Mouse (Mus musculus) myocyte (in vitro differentiated cells): ENCODE data around the gene Drg2. TPM values are rescaled to one million over a fixed set of nuclear protein-coding genes. Genes with fewer than 3 reads are reported as not detected.

Source experiments
- H3K27me3 ChIP-seq: one replicate; pipeline ENCODE4 v1.6.1; 2011; ENCODE audit not compliant: control insufficient read depth, insufficient read depth, insufficient read length
- H3K36me3 ChIP-seq: one replicate; pipeline ENCODE4 v1.6.1; 2011; ENCODE audit not compliant: control insufficient read depth, insufficient read depth
- H3K4me2 ChIP-seq: one replicate; pipeline ENCODE4 v1.6.1; 2011; ENCODE audit warnings: low read depth, control low read depth
- H3K4me3 ChIP-seq: one replicate; pipeline ENCODE4 v1.5.1; 2011; ENCODE audit warnings: mild to moderate bottlenecking, control low read depth, moderate library complexity
- H3K79me2 ChIP-seq: one replicate; pipeline ENCODE4 v1.6.1; 2011; ENCODE audit not compliant: control insufficient read depth, insufficient read depth
- H3ac ChIP-seq: one replicate; pipeline ENCODE4 v1.6.1; 2011; ENCODE audit not compliant: control insufficient read depth, insufficient read length
- CEBPB ChIP-seq: IDR thresholded peaks from 2 replicates; pipeline ENCODE4 v1.6.1; 2011; ENCODE audit warnings: mild to moderate bottlenecking, moderate library complexity; ENCODE audit not compliant: poor library complexity, insufficient read depth, severe bottlenecking
- E2F4 ChIP-seq: IDR thresholded peaks from one replicate; pipeline ENCODE4 v1.6.1; 2011; ENCODE audit warnings: mild to moderate bottlenecking, control low read depth, moderate library complexity; ENCODE audit not compliant: insufficient read depth
- MAX ChIP-seq: IDR thresholded peaks from one replicate; pipeline ENCODE4 v1.6.1; 2011; ENCODE audit warnings: low read depth, mild to moderate bottlenecking, control low read depth
- MYOD1 ChIP-seq, 3 experiments: IDR thresholded peaks; one replicate each; pipeline ENCODE4 v1.6.1; 2011; ENCODE audit warnings: control low read depth in 2 of 3, low read depth in 2 of 3, mild to moderate bottlenecking in 2 of 3, moderate library complexity in 1 of 3; ENCODE audit not compliant: insufficient read length in 2 of 3, control insufficient read depth in 1 of 3
- MYOG ChIP-seq, 3 experiments: IDR thresholded peaks; one replicate each; pipeline ENCODE4 v1.6.1; 2011; ENCODE audit warnings: control low read depth in 2 of 3, low read depth in 2 of 3, mild to moderate bottlenecking in 2 of 3; ENCODE audit not compliant: insufficient read length in 2 of 3, control insufficient read depth in 1 of 3, insufficient read depth in 1 of 3
- POLR2A ChIP-seq: IDR thresholded peaks from one replicate; pipeline ENCODE4 v1.6.1; 2011; ENCODE audit warnings: low read depth, mild to moderate bottlenecking, control low read depth, moderate library complexity; ENCODE audit not compliant: insufficient read length
- POLR2AphosphoS2 ChIP-seq: IDR thresholded peaks from one replicate; pipeline ENCODE4 v1.6.1; 2011; ENCODE audit warnings: low read depth, control low read depth; ENCODE audit not compliant: insufficient read length
- REST ChIP-seq: IDR thresholded peaks from one replicate; pipeline ENCODE4 v1.6.1; 2011; ENCODE audit warnings: mild to moderate bottlenecking, control low read depth, moderate library complexity; ENCODE audit not compliant: insufficient read depth, insufficient read length
- SRF ChIP-seq: IDR thresholded peaks from one replicate; pipeline ENCODE4 v1.6.1; 2011; ENCODE audit warnings: low read depth; ENCODE audit not compliant: control insufficient read depth, insufficient read length
- TCF12 ChIP-seq: IDR thresholded peaks from one replicate; pipeline ENCODE4 v1.6.1; 2011; ENCODE audit warnings: mild to moderate bottlenecking, control low read depth; ENCODE audit not compliant: poor library complexity, insufficient read depth, severe bottlenecking
- TCF3 ChIP-seq: IDR thresholded peaks from one replicate; pipeline ENCODE4 v1.6.1; 2011; ENCODE audit warnings: low read depth, control low read depth; ENCODE audit not compliant: insufficient read length
- USF1 ChIP-seq: IDR thresholded peaks from one replicate; pipeline ENCODE4 v1.6.1; 2011; ENCODE audit warnings: low read depth, mild to moderate bottlenecking, control low read depth, moderate library complexity
- polyA plus RNA-seq: library from polyadenylated mRNA; unstranded; fragments of >200 nt; fragmentation: generic; extraction: Trizol; gene quantifications from one replicate; pipeline ENCODE4 v1.2.1, GENCODE M21; 2012; ENCODE audit warnings: missing spikeins

Gene Drg2
- polyA plus RNA-seq, 1 experiment: 63.1 TPM

DNA sequence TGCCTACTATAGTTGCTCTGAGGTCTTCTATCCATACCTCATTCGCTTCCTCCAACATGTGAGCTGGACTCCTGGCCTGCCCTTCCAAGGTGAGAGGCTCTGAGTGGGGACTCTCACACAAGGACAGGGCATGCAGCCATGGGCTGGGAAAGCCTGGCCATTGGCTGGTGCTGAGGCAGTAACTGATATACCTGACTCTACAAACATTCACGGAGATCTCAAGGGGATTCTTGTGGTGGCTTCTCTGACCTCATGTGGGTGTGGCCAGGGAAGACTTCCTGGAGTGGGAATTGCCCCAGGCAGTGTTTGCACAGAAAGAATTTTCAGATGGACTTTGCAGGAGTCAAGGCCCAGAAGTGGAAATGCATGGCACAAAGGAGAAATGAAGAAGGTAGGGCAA lies 60.5 kb downstream of the Drg2 start:
- Histone ChIP-seq H3K27me3 (peaks cover 20% of the 10 kb centered on the region), H3K4me3 (no peak overlapping the region), H3K36me3 (no peaks in the 10 kb centered on the region), H3K79me2 (no peaks in the 10 kb centered on the region), H3ac (no peak overlapping the region), H3K4me2 (no peak overlapping the region)
- no peak for TF ChIP-seq CEBPB
- TF ChIP-seq MYOD1 (IDR thresholded peaks at IDR 0.05; ENCODE audit: control insufficient read depth in 1 of 3, insufficient read length in 2 of 3, low read depth in 2 of 3): no peak
- TF ChIP-seq SRF: no peak
- TF ChIP-seq POLR2A: no peak
- TF ChIP-seq MYOG (IDR thresholded peaks at IDR 0.05; ENCODE audit: control insufficient read depth in 1 of 3, insufficient read depth in 1 of 3, insufficient read length in 2 of 3, low read depth in 2 of 3): no peak
- no peak for TF ChIP-seq TCF3

DNA sequence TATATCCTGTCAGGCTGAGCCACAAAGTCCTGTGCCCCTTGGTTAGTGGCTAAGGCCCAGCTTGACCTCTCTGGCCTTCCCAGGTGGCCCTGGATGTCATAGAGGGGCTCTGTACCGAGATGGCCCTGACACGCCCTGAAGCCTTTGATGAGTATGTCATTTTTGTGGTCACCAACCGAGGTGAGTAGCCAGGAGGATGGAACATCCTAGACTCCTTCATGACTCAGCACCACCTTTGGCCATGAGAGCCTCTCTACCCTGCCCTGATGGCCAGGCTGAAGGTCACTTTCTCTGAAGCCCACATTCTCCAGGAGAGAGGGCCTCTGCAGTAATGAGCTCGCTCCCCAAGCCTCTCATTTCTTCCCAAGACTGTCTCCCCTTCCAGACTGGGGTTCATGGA lies 63.9 kb downstream of the Drg2 start:
- Histone ChIP-seq H3K4me3 (no peak overlapping the region), H3K79me2 (no peaks in the 10 kb centered on the region), H3K4me2 (no peak overlapping the region), H3ac (no peak overlapping the region), H3K27me3 (peaks cover 10% of the 10 kb centered on the region), H3K36me3 (no peaks in the 10 kb centered on the region)
- TF ChIP-seq REST (no peak), MYOG (IDR thresholded peaks at IDR 0.05; ENCODE audit: control insufficient read depth in 1 of 3, insufficient read depth in 1 of 3, insufficient read length in 2 of 3, low read depth in 2 of 3) (no peak), E2F4 (no peak), POLR2AphosphoS2 (no peak), TCF3 (no peak), POLR2A (no peak), CEBPB (no peak), USF1 (no peak), MAX (no peak), MYOD1 (IDR thresholded peaks at IDR 0.05; ENCODE audit: control insufficient read depth in 1 of 3, insufficient read length in 2 of 3, low read depth in 2 of 3) (no peak), SRF (no peak), TCF12 (no peak)

Other genes with a start within 250 kb of the Drg2 start
- 192 TPM for gene Srebf1, start 232.0 kb upstream of the Drg2 start, polyA plus RNA-seq
- gene Tom1l2, start 101.7 kb upstream of the Drg2 start, polyA plus RNA-seq: 27.4 TPM
- gene Drc3, start 101.3 kb upstream of the Drg2 start, polyA plus RNA-seq: 0.08 TPM
- 8.1 TPM for gene Gid4, start 37.4 kb upstream of the Drg2 start, polyA plus RNA-seq
- 32.5 TPM for gene Atpaf2, start 36.1 kb upstream of the Drg2 start, polyA plus RNA-seq
- not detected for gene Myo15, start 14.7 kb downstream of the Drg2 start, polyA plus RNA-seq
- 23.5 TPM for gene Alkbh5, start 81.8 kb downstream of the Drg2 start, polyA plus RNA-seq
- gene Llgl1, start 245.1 kb downstream of the Drg2 start, polyA plus RNA-seq: 33.4 TPM